Mouse (Mus musculus) spleen, adult 18-20 months (tissue): ENCODE measurements at regions not wholly inside any gene's neighbourhood (a gene's known extent, or its start where the extent isn't known, plus 50 kb on each side); places are given as distances from the start of the nearest gene placed in this dataset.
A peak's percentile ranks its signal among the peaks of the same experiment; 100 is the strongest.

Source experiments
- DNase-seq, 2 experiments: peaks; one replicate each; pipeline ENCODE4 v3.0.0; 2022; ENCODE audit warnings: mixed read lengths in 2 of 2

GRCm38 (mm10) chr6:49999365-49999764 lies 110.7 kb upstream of the Mpp6 start:
- no peak for DNase-seq

GRCm38 (mm10) chr6:50008074-50008473 lies 102.0 kb upstream of the Mpp6 start:
- DNase-seq: no peak

GRCm38 (mm10) chr6:50008869-50009268 lies 101.2 kb upstream of the Mpp6 start:
- no peak for DNase-seq

GRCm38 (mm10) chr6:50009339-50009738 lies 100.7 kb upstream of the Mpp6 start:
- DNase-seq: peak; percentile 3 to 15

GRCm38 (mm10) chr6:50009856-50010255 lies 100.2 kb upstream of the Mpp6 start:
- DNase-seq: no peak

GRCm38 (mm10) chr6:50011071-50011470 lies 99.0 kb upstream of the Mpp6 start:
- DNase-seq: no peak

- DNase-seq: no peak
Observed at GRCm38 (mm10) chr6:50011746-50012453, 98.1 kb upstream of the Mpp6 start.

GRCm38 (mm10) chr6:50013067-50013466 lies 97.0 kb upstream of the Mpp6 start:
- DNase-seq: no peak

GRCm38 (mm10) chr6:50013842-50014241 lies 96.2 kb upstream of the Mpp6 start:
- no peak for DNase-seq

- DNase-seq: no peak
Observed at GRCm38 (mm10) chr6:50027981-50028380, 82.1 kb upstream of the Mpp6 start.

- no peak for DNase-seq
Observed at GRCm38 (mm10) chr6:50029895-50030515, 80.0 kb upstream of the Mpp6 start.

- no peak for DNase-seq
Observed at GRCm38 (mm10) chr6:50031356-50031755, 78.7 kb upstream of the Mpp6 start.

GRCm38 (mm10) chr6:50032894-50033595 lies 77.0 kb upstream of the Mpp6 start:
- DNase-seq: no peak

- no peak for DNase-seq
Observed at GRCm38 (mm10) chr6:50037614-50038013, 72.4 kb upstream of the Mpp6 start.

- DNase-seq: no peak
Observed at GRCm38 (mm10) chr6:50038369-50038768, 71.7 kb upstream of the Mpp6 start.

- DNase-seq: no peak
Observed at GRCm38 (mm10) chr6:50041044-50041443, 69.0 kb upstream of the Mpp6 start.

- no peak for DNase-seq
Observed at GRCm38 (mm10) chr6:50042127-50042526, 67.9 kb upstream of the Mpp6 start.

- no peak for DNase-seq
Observed at GRCm38 (mm10) chr6:50044165-50044564, 65.9 kb upstream of the Mpp6 start.

- DNase-seq: no peak
Observed at GRCm38 (mm10) chr6:50046721-50047120, 63.3 kb upstream of the Mpp6 start.

GRCm38 (mm10) chr6:50052416-50052815 lies 57.6 kb upstream of the Mpp6 start:
- no peak for DNase-seq

GRCm38 (mm10) chr6:50053086-50053485 lies 57.0 kb upstream of the Mpp6 start:
- DNase-seq: no peak

GRCm38 (mm10) chr6:50054233-50054632 lies 55.8 kb upstream of the Mpp6 start:
- DNase-seq: no peak

GRCm38 (mm10) chr6:50058596-50058995 lies 51.4 kb upstream of the Mpp6 start:
- DNase-seq: no peak

GRCm38 (mm10) chr6:50059917-50060316 lies 50.1 kb upstream of the Mpp6 start:
- DNase-seq: no peak
